Mouse (Mus musculus): ENCODE measurements around the gene Tbx18.
A peak's percentile ranks its signal among the peaks of the same experiment; 100 is the strongest.

Gene Tbx18

GRCm38 (mm10) chr9:87730961-87731535, at the start of gene Tbx18:
Gene Tbx18 (minus strand): TSS chr9:87731260.
- peak; percentile 59 to 86 for DNase-seq (ENCODE audit: low spot score in 2 of 2)

- DNase-seq (ENCODE audit: low spot score in 2 of 2), result no peak
These were observed 42.9 kb upstream of the Tbx18 start for GRCm38 (mm10) chr9:87773951-87774350.

GRCm38 (mm10) chr9:87755621-87756020, 24.6 kb upstream of the Tbx18 start:
- no peak for DNase-seq (ENCODE audit: low spot score in 2 of 2)

GRCm38 (mm10) chr9:87741599-87741998, 10.5 kb upstream of the Tbx18 start:
- no peak for DNase-seq (ENCODE audit: low spot score in 2 of 2)

GRCm38 (mm10) chr9:87740667-87741066, 9.6 kb upstream of the Tbx18 start:
- peak; percentile 34 to 71 for DNase-seq (ENCODE audit: low spot score in 2 of 2)

GRCm38 (mm10) chr9:87740241-87740645, 9.2 kb upstream of the Tbx18 start:
- DNase-seq (ENCODE audit: low spot score in 2 of 2), result no peak

GRCm38 (mm10) chr9:87739543-87740161, 8.6 kb upstream of the Tbx18 start:
- DNase-seq (ENCODE audit: low spot score in 2 of 2), result no peak

- no peak for DNase-seq (ENCODE audit: low spot score in 2 of 2)
These were observed 7.9 kb upstream of the Tbx18 start for GRCm38 (mm10) chr9:87738766-87739542.

GRCm38 (mm10) chr9:87738123-87738522, 7.1 kb upstream of the Tbx18 start:
- no peak for DNase-seq (ENCODE audit: low spot score in 2 of 2)

GRCm38 (mm10) chr9:87737271-87737670, 6.2 kb upstream of the Tbx18 start:
- no peak for DNase-seq (ENCODE audit: low spot score in 2 of 2)

- DNase-seq (ENCODE audit: low spot score in 2 of 2), result no peak
These were observed 4.0 kb upstream of the Tbx18 start for GRCm38 (mm10) chr9:87735046-87735445.

GRCm38 (mm10) chr9:87734631-87735030, 3.6 kb upstream of the Tbx18 start:
- DNase-seq (ENCODE audit: low spot score in 2 of 2), result no peak

- no peak for DNase-seq (ENCODE audit: low spot score in 2 of 2)
These were observed 2.7 kb upstream of the Tbx18 start for GRCm38 (mm10) chr9:87733732-87734131.

- no peak for DNase-seq (ENCODE audit: low spot score in 2 of 2)
These were observed 2.2 kb upstream of the Tbx18 start for GRCm38 (mm10) chr9:87733236-87733630.

- DNase-seq (ENCODE audit: low spot score in 2 of 2), result no peak
These were observed 1.6 kb upstream of the Tbx18 start for GRCm38 (mm10) chr9:87732416-87733235.

- DNase-seq (ENCODE audit: low spot score in 2 of 2), result peak in 1 of 2 experiments; percentile 24
These were observed 644 bp downstream of the Tbx18 start for GRCm38 (mm10) chr9:87730271-87730960.

- DNase-seq (ENCODE audit: low spot score in 2 of 2), result peak in 1 of 2 experiments; percentile 62
These were observed 1.5 kb downstream of the Tbx18 start for GRCm38 (mm10) chr9:87729316-87730270.

GRCm38 (mm10) chr9:87728107-87728506, 3.0 kb downstream of the Tbx18 start:
- DNase-seq (ENCODE audit: low spot score in 2 of 2), result no peak

GRCm38 (mm10) chr9:87727155-87727953, 3.7 kb downstream of the Tbx18 start:
- no peak for DNase-seq (ENCODE audit: low spot score in 2 of 2)

Measured in urinary bladder, postnatal 4 days (tissue).